Mouse (Mus musculus) heart, embryonic 15.5 days (tissue): Measurements from ENCODE around the gene Cyb561. TPM values are rescaled to one million over a fixed set of nuclear protein-coding genes. Genes with fewer than 3 reads are reported as not detected.

Experiments used
- ATAC-seq: fragments of 200-750 bp; cut with Nextera tagmentation; replicated peaks from 2 replicates; pipeline ENCODE4 v1.8.0; 2017; ENCODE audit warnings: low read depth, moderate TSS enrichment; ENCODE audit not compliant: insufficient number of reproducible peaks, insufficient read depth, low FRiP score
- H3K27ac ChIP-seq: fragments of 300-500 bp; sonication (generic); 2 replicates; pipeline ENCODE4 v1.5.1; 2015; ENCODE audit warnings: mild to moderate bottlenecking, inconsistent platforms
- H3K27me3 ChIP-seq: fragments of 300-500 bp; sonication (generic); 2 replicates; pipeline ENCODE4 v1.6.1; 2015; ENCODE audit warnings: inconsistent platforms
- H3K36me3 ChIP-seq: fragments of 300-500 bp; sonication (generic); 2 replicates; pipeline ENCODE4 v1.6.1; 2015; ENCODE audit warnings: mild to moderate bottlenecking, inconsistent platforms
- H3K4me1 ChIP-seq: fragments of 300-500 bp; sonication (generic); replicated peaks from 2 replicates; pipeline ENCODE4 v1.6.1; 2015; ENCODE audit warnings: inconsistent platforms
- H3K4me2 ChIP-seq: fragments of 300-500 bp; sonication (generic); 2 replicates; pipeline ENCODE4 v1.6.1; 2015; ENCODE audit warnings: inconsistent platforms, mild to moderate bottlenecking, moderate library complexity
- H3K4me3 ChIP-seq: fragments of 300-500 bp; sonication (generic); 2 replicates; pipeline ENCODE4 v1.5.1; 2015; ENCODE audit warnings: mild to moderate bottlenecking, inconsistent platforms
- H3K9ac ChIP-seq: fragments of 300-500 bp; sonication (generic); 2 replicates; pipeline ENCODE4 v1.6.1; 2015; ENCODE audit warnings: mild to moderate bottlenecking, inconsistent platforms
- H3K9me3 ChIP-seq: fragments of 300-500 bp; sonication (generic); replicated peaks from 2 replicates; pipeline ENCODE4 v1.6.1; 2016; ENCODE audit warnings: inconsistent platforms
- WGBS: fragments of 180-500 bp; shearing (Covaris S2); methylation state at CpG from one replicate; pipeline ENCODE4 v1.1.7; 2015; ENCODE audit warnings: mixed read lengths; 5-methylcytosine and 5-hydroxymethylcytosine counted together
- polyA plus RNA-seq: library from polyadenylated mRNA; unstranded; fragments of >200 nt; fragmentation: Nextera tagmentation; extraction: Ambion mirVana; gene quantifications from 2 replicates; pipeline ENCODE4 v1.2.1, GENCODE M21; 2015

Gene Cyb561
- polyA plus RNA-seq, 1 experiment from 2014 or later, result 6.2 TPM

GRCm38 (mm10) chr11:105974593-105974992 lies 21.5 kb upstream of the Cyb561 start:
- no peak overlapping the region for H3K9ac ChIP-seq
- H3K9me3 ChIP-seq, result no peaks in the 10 kb centered on the region
- H3K4me2 ChIP-seq, result no peak overlapping the region
- peaks cover 41% of the 10 kb centered on the region for H3K27me3 ChIP-seq
- H3K4me1 ChIP-seq, result no peaks in the 10 kb centered on the region
- H3K27ac ChIP-seq, result no peak overlapping the region
- 86% methylated on average over 6 of the region's 6 CpGs for WGBS
- ATAC-seq, result no peak
- H3K36me3 ChIP-seq, result no peaks in the 10 kb centered on the region
- H3K4me3 ChIP-seq, result no peak overlapping the region

- H3K4me2 ChIP-seq, result no peak overlapping the region
- no peak for ATAC-seq
- H3K4me1 ChIP-seq, result peaks cover 14% of the 10 kb centered on the region
- H3K4me3 ChIP-seq, result no peak overlapping the region
- no peaks in the 10 kb centered on the region for H3K36me3 ChIP-seq
- WGBS, result 30% methylated on average over 1 of the region's 1 CpGs
- peaks cover 74% of the 10 kb centered on the region for H3K27me3 ChIP-seq
- no peak overlapping the region for H3K27ac ChIP-seq
- no peak overlapping the region for H3K9ac ChIP-seq
- H3K9me3 ChIP-seq, result no peaks in the 10 kb centered on the region
These were observed 16.4 kb upstream of the Cyb561 start for GRCm38 (mm10) chr11:105969516-105969915.

GRCm38 (mm10) chr11:105968948-105969347 lies 15.8 kb upstream of the Cyb561 start:
- Histone ChIP-seq H3K4me1 (peaks cover 14% of the 10 kb centered on the region), H3K9me3 (no peaks in the 10 kb centered on the region), H3K9ac (no peak overlapping the region), H3K27me3 (peaks cover 72% of the 10 kb centered on the region), H3K4me3 (no peak overlapping the region), H3K36me3 (no peaks in the 10 kb centered on the region), H3K4me2 (no peak overlapping the region; the same call in 1 of the 2 replicates), H3K27ac (no peak overlapping the region)
- WGBS, result 42% methylated on average over 10 of the region's 10 CpGs
- ATAC-seq, result no peak

GRCm38 (mm10) chr11:105967741-105968574 lies 14.8 kb upstream of the Cyb561 start, which contains the start of gene Ace:
Ace (plus strand) TSS chr11:105967945.
- peaks cover 14% of the 10 kb centered on the region for H3K4me1 ChIP-seq

GRCm38 (mm10) chr11:105966288-105966687 lies 13.2 kb upstream of the Cyb561 start:
- Histone ChIP-seq H3K9me3 (no peaks in the 10 kb centered on the region), H3K9ac (no peak overlapping the region), H3K4me3 (no peak overlapping the region), H3K4me2 (no peak overlapping the region), H3K36me3 (no peaks in the 10 kb centered on the region), H3K27me3 (peaks cover 57% of the 10 kb centered on the region), H3K4me1 (peaks cover 14% of the 10 kb centered on the region), H3K27ac (no peak overlapping the region)
- 53% methylated on average over 4 of the region's 4 CpGs for WGBS
- ATAC-seq, result no peak

More at GRCm38 (mm10) chr11:105967741-105968574, 14.8 kb upstream of the Cyb561 start, which contains the start of gene Ace:
- Histone ChIP-seq H3K36me3 (no peaks in the 10 kb centered on the region), H3K27ac (no peak within 1 kb of the TSS), H3K9ac (peak within 1 kb of the TSS; percentile 46), H3K9me3 (no peaks in the 10 kb centered on the region), H3K4me3 (peak within 1 kb of the TSS; percentile 60), H3K27me3 (peaks cover 70% of the 10 kb centered on the region), H3K4me2 (peak within 1 kb of the TSS; percentile 96)
- 1% methylated on average over 68 of the region's 76 CpGs for WGBS
- peak; percentile 35; the same call in 1 of the 2 replicates for ATAC-seq

GRCm38 (mm10) chr11:105964691-105965090 lies 11.6 kb upstream of the Cyb561 start:
- Histone ChIP-seq H3K4me1 (peaks cover 16% of the 10 kb centered on the region), H3K27ac (no peak overlapping the region), H3K36me3 (no peaks in the 10 kb centered on the region), H3K27me3 (peaks cover 42% of the 10 kb centered on the region), H3K9ac (no peak overlapping the region), H3K4me2 (no peak overlapping the region), H3K9me3 (no peaks in the 10 kb centered on the region), H3K4me3 (no peak overlapping the region)
- ATAC-seq, result no peak
- WGBS, result 66% methylated on average over 5 of the region's 5 CpGs

- Histone ChIP-seq H3K36me3 (no peaks in the 10 kb centered on the region), H3K27ac (no peak overlapping the region), H3K9ac (peak overlapping the region; percentile 2; the same call in 1 of the 2 replicates), H3K4me3 (0 out of 2 replicates have a peak overlapping the region, but pooled peaks have one; percentile 5), H3K27me3 (no peaks in the 10 kb centered on the region), H3K9me3 (no peaks in the 10 kb centered on the region), H3K4me2 (peak overlapping the region; percentile 45), H3K4me1 (peaks cover 15% of the 10 kb centered on the region)
- 0 out of 2 replicates have a peak, but pooled peaks have one; percentile 31 for ATAC-seq
- 4% methylated on average over 17 of the region's 17 CpGs for WGBS
These were observed 6.2 kb upstream of the Cyb561 start for GRCm38 (mm10) chr11:105959355-105959754.

- H3K27ac ChIP-seq, result no peak overlapping the region; the same call in 1 of the 2 replicates
- H3K36me3 ChIP-seq, result no peaks in the 10 kb centered on the region
- no peak overlapping the region for H3K4me2 ChIP-seq
- peaks cover 15% of the 10 kb centered on the region for H3K4me1 ChIP-seq
- H3K4me3 ChIP-seq, result no peak overlapping the region
- H3K9ac ChIP-seq, result no peak overlapping the region
- no peaks in the 10 kb centered on the region for H3K27me3 ChIP-seq
- no peak for ATAC-seq
- WGBS, result 38% methylated on average over 1 of the region's 1 CpGs
- no peaks in the 10 kb centered on the region for H3K9me3 ChIP-seq
These were observed 5.4 kb upstream of the Cyb561 start for GRCm38 (mm10) chr11:105958566-105958965.

- no peak overlapping the region for H3K4me2 ChIP-seq
- no peaks in the 10 kb centered on the region for H3K27me3 ChIP-seq
- no peak overlapping the region for H3K9ac ChIP-seq
- no peak for ATAC-seq
- no peak overlapping the region for H3K4me3 ChIP-seq
- WGBS, result 57% methylated on average over 6 of the region's 6 CpGs
- no peaks in the 10 kb centered on the region for H3K36me3 ChIP-seq
- peaks cover 15% of the 10 kb centered on the region for H3K4me1 ChIP-seq
- 0 out of 2 replicates have a peak overlapping the region, but pooled peaks have one; percentile 1 for H3K27ac ChIP-seq
- no peaks in the 10 kb centered on the region for H3K9me3 ChIP-seq
These were observed 4.4 kb upstream of the Cyb561 start for GRCm38 (mm10) chr11:105957501-105957900.

- WGBS, result 84% methylated on average over 28 of the region's 28 CpGs
- Histone ChIP-seq H3K36me3 (no peaks in the 10 kb centered on the region), H3K4me1 (peaks cover 15% of the 10 kb centered on the region), H3K4me3 (no peak overlapping the region), H3K27me3 (0 out of 2 replicates have a peak, but pooled peaks cover 4% of the 10 kb centered on the region), H3K9me3 (no peaks in the 10 kb centered on the region), H3K9ac (no peak overlapping the region), H3K27ac (no peak overlapping the region), H3K4me2 (no peak overlapping the region)
- no peak for ATAC-seq
These were observed 2.8 kb upstream of the Cyb561 start for GRCm38 (mm10) chr11:105955815-105956430.

- Histone ChIP-seq H3K4me2 (no peak overlapping the region), H3K27me3 (peaks cover 11% of the 10 kb centered on the region; the same call in 1 of the 2 replicates), H3K9ac (no peak overlapping the region), H3K4me3 (no peak overlapping the region), H3K27ac (no peak overlapping the region), H3K9me3 (no peaks in the 10 kb centered on the region), H3K4me1 (0 out of 2 replicates have a peak, but pooled peaks cover 3% of the 10 kb centered on the region), H3K36me3 (no peaks in the 10 kb centered on the region)
- 52% methylated on average over 6 of the region's 6 CpGs for WGBS
- ATAC-seq, result peak; percentile 51; the same call in 1 of the 2 replicates
These were observed 266 bp upstream of the Cyb561 start for GRCm38 (mm10) chr11:105953402-105953801.
